Mouse (Mus musculus): ENCODE results near the gene Rgs6. TPM values are rescaled to one million over a fixed set of nuclear protein-coding genes. Genes with fewer than 3 reads are reported as not detected.

Rgs6 gene
- total RNA-seq, 2 experiments from 2014 or later = 1.4 to 2.9 TPM

DNA sequence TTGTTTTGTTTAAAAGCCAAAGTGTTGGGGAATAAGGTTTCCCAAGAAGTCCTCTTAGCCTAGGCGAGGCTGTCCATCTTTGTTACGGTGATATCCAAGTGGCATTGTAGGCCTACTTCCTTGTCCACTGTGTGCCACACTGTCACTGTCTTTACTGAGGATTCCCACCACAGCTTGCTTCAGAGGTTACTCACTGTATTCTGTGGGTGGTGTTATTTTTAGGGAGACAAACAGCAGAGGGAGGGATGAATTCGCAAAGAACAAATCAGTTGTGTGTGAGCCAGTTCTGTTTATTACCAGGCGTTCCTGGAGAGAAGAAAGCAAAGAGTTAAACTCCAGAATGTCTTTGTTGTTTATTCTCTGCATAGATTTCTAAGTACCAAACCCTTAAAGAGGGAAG lies 537.2 kb downstream of the Rgs6 start:
- DNase-seq (ENCODE audit: low spot score in 2 of 2) = no peak

DNA sequence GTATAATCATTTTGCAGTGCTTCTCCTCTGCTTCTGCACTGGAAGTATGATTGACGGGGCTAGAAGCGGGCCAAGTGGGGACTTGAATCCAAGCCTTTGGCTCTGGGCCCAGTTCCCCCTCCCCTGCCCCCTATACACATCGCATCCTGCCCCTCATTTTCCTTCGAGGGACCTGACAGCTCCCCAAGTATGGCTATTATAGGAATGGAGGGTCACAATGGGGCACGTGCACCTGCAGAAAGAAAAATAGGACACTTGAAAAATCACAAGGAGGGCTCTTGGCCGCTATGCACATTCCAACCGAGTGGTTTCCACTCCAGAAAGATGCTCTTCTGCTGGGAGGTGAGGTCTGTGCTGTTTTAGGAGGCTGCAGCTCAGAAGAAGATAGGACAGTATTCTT lies 538.8 kb downstream of the Rgs6 start:
- DNase-seq (ENCODE audit: low spot score in 2 of 2) = no peak

DNA sequence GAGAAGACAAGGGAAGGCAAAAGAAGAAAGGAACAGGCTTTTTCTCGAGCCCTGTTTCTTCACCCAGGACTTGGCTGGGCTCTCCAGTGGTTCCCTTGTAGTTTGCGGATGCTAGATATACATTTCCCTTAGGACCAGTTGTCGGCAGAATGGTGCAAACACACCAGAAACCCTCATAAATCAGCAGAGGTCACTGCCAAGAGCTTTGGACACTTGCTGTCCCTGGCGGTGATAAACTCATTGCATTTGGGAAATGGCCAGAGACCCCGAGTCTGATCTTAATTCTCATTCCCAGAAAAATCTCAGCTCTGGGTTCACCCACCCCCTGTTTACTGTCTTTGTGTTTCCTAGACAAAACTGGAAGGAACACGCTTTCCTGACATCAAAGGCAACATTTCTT lies 539.9 kb downstream of the Rgs6 start:
- no peak for DNase-seq (ENCODE audit: low spot score in 2 of 2)

DNA sequence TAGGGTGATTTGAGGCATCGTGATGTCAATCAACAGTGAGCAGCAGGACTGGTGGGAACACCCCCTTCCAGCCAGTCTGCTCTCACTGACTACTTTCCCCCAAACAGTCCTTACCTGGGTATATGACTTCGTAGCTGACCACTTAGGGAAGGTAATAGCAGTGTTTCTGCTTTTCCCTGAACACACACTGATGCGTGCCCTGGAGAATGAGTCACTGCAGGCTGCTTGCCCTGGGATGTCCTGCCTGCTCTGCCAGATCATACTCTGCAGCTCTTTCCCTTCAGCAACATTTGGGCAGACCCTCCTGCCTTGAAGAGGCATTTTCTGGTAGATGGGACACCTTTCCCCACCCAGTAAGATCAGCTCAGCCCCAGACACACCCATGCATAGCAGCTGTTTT lies 540.5 kb downstream of the Rgs6 start:
- DNase-seq (ENCODE audit: low spot score in 2 of 2) = no peak

DNA sequence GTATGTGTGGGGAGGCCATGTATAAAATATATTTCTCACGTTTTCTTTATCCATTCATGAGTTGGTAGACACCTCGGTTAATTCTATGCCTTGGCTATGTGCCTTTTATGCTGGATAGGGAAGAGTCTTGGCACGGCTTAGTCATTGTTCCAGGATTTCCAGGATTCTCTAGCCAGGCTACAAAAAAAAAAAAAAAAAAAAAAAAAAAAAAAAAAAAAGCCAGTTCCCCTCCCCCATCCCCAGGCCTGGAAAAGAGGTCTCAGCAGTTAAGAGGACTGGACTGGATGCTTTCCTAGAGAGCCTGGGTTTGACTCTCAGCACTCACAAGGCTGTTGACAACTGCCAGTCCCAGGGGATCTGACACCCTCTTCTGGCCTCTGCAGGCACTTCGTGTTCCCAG lies 543.3 kb downstream of the Rgs6 start:
- no peak for DNase-seq (ENCODE audit: low spot score in 2 of 2)

DNA sequence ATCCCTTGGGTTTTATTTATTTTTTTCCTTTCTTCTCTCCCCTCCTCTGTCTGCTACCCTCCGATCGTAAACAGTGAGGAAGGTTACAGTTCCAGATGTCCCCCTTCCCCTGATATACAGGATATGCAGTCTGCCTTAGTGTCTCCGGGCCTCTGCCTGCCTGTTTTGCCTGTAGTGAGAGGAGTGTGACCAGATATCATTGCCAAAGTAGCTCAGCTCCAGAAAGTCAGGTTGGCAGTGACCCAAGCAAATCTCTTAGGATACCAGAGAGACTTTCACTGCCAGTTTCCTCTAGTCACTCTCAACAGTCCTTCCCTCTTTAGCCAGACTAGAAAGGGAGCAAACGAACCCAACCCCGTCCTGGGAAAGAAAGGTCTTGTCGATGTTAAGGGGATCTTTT lies 545.7 kb downstream of the Rgs6 start:
- no peak for DNase-seq (ENCODE audit: low spot score in 2 of 2)

DNA sequence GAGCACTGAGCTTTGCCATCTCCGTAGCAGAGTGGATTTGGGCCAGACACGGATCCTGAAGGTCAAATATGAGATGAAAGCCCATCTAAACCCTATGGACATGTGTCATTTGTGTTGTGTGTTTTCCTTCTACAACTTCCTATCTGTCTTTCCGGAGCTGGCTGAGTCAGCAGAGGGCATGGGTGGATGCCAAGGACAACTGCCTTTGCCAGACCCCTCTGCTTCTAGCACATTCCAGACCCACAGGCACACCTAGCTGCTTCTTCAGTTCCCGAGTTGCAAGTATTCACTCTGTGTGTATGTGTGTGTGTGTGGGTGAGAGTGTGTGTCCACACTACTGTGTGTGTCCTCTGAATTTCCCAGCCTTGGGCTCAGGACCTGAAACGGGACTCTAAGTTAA lies 547.9 kb downstream of the Rgs6 start:
- DNase-seq (ENCODE audit: low spot score in 2 of 2) = no peak

DNA sequence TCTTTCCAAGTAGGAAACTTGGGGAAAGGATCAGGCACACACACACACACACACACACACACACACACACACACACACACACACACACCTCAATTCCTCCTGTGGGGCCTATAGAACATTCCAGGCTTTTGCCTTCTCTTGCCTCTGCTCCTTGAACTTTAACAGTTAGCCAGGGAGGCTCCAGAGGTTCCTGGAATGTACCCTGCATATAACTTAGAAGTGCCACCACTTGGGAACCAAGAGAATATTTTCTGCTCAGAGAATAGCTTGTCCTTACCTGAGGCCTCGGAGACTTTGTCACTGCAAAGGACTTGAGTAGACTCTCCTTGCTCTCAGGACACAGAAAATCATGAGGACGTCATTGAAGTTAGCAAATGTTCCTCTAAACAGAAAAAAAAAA lies 548.4 kb downstream of the Rgs6 start:
- no peak for DNase-seq (ENCODE audit: low spot score in 2 of 2)

DNA sequence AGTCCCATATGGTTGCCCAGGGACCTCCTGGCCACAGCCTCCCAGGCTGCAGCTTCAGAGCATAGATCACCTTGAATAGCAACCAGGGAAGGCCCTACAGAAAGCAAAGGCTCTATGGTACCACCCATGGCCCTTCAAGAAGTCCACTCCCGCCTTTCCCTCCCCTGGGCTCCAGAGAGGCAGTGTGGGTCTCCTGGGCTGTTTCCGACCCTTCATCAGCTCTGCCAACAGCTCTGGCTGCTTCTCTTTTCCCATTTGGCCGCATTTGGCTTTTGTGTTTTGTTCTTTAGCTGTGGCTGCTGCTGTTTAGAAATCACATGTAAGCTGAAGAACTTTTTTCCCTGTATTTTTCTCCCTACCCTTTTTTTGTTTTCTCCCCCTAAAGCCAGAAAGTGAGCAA lies 548.9 kb downstream of the Rgs6 start:
- no peak for DNase-seq (ENCODE audit: low spot score in 2 of 2)

DNA sequence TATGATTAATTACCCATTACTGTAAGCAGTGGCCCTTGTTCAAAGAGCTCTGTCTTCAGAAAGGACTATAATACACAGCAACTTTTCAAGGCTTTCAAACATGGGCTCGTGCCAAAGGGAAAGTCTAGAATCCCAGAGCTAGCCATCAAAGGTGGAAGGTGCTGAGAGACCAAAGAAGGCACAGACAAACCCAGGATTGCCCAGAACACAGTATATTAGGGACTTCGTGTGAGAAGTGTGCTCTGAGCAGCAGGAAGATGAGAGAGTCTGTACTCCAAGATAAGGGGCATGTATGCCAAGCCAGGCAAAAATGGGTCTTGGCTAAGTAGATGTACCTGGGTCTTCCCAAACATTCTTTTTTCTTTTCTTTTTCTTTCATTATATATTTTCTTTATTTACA lies 553.1 kb downstream of the Rgs6 start:
- no peak for DNase-seq (ENCODE audit: low spot score in 2 of 2)

DNA sequence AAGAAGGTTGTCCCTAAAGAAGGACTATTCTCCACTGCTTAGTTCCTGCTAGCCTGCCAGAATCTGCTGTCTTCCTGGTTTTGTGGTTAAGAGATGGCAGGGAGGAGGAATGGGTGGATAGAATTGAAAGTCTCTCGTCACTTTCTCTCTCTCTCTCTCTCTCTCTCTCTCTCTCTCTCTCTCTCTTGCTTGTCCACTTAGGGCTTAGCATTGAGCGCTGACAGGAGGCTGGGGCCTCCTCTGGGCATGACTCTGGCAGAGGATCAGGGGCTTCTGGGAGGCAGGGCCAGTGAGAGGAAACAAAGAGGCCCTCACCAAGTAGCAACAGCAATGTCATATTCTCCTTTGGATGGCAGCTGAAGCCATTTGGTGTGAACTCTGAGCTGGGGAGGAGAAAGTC lies 554.4 kb downstream of the Rgs6 start:
- DNase-seq (ENCODE audit: low spot score in 2 of 2) = no peak

DNA sequence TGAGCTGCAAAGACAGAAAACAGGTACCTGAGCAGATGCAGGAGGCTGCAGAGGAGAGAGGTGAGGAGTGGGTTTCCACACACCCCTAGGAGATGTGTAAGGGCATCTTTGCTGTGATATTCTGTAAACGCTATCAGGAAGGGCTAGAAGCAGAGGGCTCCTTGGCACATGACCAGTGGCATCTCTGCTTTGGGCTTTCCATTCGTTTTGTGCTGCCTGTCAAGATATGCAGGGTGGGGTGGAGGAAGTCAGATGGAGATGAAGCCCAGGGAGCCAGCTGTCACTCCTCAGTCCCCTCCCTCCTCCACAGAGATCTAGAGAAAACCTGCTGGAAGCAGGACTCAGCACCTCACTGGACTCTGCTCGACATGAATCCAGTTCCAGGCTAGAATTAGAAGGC lies 555.0 kb downstream of the Rgs6 start:
- no peak for DNase-seq (ENCODE audit: low spot score in 2 of 2)

DNA sequence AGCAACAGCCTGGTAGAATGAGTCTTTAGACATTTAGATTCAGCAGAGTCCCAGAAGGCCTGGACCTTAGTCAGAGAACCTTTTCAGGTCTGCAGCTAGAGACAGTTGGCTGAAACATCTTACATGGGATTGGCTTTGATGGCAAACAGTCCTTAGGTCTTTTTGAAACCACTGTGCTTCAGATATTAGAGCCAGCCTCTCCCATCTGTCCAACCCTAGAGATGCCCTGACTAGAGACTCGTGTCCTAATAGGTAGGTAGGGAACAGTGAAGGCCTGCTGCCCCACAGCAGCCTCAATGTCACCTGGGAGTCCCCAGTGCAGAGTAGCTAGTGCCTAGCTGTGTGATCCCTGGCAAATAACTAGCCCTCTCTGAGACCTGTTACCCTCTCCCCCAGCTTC lies 555.5 kb downstream of the Rgs6 start:
- no peak for DNase-seq (ENCODE audit: low spot score in 2 of 2)

DNA sequence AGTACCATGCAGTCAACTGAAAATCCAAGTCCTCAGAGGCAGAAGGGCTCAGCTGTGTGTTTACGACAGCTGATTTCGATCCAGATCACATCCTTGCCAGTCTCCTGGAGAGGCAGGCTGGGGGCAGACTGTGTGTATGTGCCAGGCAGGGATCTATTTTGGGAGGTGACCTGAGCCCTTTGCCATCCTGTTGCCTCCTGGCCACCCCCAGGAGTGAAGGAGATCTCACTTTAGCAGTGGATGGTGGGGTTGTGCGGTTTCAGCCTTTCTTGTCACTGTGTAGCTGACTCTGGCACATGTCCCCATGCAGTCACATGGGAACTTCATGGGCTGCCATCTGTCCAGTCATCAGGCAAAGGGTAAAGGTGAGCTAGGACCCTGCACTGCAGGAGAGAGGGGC lies 557.0 kb downstream of the Rgs6 start:
- DNase-seq (ENCODE audit: low spot score in 2 of 2) = no peak

DNA sequence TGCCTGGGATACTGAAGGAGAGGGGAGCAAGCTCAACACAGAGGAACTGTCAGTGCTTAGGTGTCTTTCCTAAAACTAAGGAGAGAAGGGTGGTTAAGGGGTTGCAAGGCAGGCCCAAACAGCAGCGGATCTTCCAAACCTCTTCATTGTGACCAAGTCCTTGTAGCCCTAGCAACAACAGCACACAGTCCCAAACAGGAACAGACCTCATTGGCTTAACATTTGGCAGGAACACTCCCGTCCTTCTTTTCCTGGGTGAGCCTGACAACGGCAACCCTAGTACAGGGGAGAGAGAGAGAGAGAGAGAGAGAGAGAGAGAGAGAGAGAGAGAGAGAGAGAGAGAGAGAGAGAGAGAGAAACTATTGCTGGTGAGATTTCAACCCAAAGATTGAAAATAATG lies 557.8 kb downstream of the Rgs6 start:
- DNase-seq (ENCODE audit: low spot score in 2 of 2) = no peak

DNA sequence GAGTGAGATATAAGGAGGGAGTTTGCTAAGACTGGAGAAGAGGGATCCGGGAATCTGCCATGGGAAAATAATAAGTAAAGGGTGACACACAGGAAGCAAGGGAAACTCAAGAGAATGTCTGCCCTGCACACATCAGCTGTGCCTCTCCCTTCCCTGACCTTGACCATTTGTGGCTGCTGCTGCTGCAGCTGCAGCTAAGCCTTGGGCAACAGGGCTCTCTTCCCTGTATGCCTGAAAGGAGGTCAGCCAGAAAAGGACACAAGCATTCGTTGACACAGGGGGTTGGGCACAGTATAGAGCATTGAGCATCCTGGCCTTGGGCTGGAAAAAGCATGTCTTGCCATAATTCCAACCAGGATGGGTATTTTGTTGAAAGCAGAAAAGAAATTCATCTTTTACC lies 558.8 kb downstream of the Rgs6 start:
- no peak for DNase-seq (ENCODE audit: low spot score in 2 of 2)

DNA sequence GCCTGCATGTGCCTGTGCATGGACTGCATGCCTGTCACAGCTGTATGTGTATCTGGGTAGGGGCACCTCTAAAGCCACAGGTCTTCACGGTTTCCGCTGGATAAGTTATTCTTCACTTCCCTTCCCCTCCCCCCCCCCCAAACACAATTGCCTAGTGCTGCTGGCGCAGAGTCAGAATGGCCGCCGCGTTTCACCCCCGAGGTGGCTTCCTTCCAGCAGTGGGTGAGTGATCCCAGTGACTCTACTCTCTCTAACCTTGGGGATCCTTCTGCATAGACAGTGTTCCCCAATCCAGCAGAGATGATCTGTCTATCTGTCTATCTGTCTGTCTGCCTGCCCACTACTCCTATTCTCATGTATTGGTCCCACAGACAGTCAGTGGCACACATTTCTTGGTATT lies 561.9 kb downstream of the Rgs6 start:
- DNase-seq (ENCODE audit: low spot score in 2 of 2) = peak in 1 of 2 experiments; percentile 18

DNA sequence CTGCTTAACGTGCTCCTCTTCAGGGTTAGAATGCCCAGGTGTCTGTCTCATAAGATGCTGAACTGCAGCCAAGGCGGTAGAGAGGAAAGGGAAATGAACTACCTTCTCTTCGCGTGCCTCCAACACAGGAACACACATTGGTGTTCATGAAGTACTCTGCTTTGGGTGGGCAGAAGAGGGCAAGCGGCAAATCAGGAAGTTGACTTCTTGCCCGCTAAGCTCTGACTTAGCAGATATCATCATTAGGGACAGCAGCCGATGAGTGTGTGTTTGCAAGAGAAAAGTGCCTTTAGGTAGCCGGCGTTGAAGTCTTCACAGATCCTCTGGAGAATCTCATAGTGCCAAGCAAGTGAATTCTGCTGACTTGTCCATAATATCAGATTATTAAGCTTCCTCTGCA lies 562.7 kb downstream of the Rgs6 start:
- DNase-seq (ENCODE audit: low spot score in 2 of 2) = no peak

DNA sequence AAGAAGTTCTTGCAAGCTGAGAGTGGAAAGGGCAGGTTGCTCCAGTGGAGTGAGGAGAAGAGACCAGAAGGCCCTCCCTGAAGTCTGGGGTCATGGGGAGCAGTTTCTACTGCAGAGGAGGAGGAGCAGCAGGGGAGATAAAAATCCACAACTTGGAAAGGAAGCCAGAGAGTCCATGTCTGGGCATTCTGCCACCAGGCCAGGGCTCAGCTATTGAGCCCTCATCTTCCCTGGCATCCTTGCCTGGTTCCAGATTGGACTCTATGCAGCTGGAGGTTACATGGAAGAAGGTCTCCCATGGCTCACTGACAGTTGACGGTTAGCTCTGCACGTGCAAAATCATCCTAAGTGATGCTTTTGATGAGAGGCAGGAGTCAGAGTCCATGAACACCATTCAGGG lies 563.4 kb downstream of the Rgs6 start:
- DNase-seq (ENCODE audit: low spot score in 2 of 2) = no peak

DNA sequence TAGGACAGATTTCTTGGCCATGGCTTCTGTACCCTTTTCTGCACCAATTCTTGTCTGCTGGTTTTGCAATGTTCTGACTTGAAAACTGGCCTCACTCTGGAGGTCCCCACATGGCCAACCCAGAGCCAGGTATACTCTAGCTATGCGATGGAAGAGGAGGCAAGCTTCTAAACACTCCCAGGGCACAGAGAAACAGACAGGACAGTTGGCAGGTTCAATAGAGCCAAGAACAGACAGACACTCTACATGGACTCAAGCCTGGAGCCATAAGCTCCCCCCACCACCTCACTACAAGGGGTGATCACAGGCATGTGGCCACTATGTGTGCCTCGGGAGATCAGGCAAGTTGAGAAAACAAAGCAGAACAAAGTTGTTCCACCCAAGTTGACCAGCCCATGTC lies 572.1 kb downstream of the Rgs6 start:
- no peak for DNase-seq (ENCODE audit: low spot score in 2 of 2)

DNA sequence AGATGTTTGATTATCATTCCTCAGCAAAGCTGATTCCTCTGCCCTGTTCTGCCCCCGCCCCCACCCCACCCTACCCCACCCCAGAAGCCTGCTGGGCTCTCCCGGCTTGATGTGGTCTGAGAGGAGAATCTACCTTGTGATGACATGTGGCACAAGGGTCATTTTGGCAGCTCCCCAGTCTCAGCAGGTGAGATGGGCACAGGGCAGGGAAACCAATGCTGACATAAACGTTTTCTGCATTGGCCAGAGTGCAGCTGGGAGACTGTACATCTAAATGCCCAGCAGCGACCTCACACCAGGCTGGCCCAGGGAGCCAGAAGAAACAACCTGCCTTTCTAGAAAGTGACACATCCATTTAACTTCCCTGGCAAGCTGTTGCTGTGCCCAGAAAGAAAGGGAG lies 572.6 kb downstream of the Rgs6 start:
- DNase-seq (ENCODE audit: low spot score in 2 of 2) = no peak

DNA sequence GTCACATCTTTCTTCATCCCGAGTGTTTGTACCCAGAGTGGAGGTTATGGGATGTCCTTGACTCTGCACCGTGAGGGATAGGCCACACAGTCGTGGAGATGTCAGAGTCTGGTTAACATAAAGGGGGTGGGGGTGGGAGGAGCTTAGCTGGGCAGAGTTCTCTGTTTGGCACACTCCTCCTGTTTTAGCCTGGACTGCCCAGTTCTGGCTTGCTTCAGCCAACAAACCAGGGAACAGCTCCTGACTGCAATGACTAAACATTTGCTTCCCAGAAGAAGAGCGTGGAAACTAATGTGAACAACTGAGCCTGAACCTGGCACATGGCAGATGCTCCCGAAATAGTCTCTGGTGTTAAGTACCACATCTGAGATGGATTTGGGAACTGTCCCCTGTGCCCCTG lies 575.6 kb downstream of the Rgs6 start:
- no peak for DNase-seq (ENCODE audit: low spot score in 2 of 2)

DNA sequence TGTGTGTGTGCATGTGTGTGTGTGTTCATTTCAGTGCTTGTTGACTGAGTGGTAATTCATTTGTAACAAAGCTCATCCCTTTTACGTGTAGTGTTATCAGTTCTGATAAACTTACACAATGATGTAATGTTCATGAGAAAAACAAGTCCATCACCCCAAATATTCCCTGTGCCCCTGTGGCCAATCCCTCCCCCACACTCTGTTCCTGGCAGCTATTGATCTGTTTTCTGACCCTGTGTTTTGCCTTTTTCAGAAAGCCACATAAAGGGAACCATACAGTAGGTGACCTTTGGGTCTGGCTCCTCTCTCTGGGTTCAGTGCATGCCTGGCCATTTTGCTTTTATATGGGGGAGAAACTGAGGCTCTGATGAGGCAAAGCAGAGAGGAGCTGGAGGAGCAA lies 577.0 kb downstream of the Rgs6 start:
- no peak for DNase-seq (ENCODE audit: low spot score in 2 of 2)

DNA sequence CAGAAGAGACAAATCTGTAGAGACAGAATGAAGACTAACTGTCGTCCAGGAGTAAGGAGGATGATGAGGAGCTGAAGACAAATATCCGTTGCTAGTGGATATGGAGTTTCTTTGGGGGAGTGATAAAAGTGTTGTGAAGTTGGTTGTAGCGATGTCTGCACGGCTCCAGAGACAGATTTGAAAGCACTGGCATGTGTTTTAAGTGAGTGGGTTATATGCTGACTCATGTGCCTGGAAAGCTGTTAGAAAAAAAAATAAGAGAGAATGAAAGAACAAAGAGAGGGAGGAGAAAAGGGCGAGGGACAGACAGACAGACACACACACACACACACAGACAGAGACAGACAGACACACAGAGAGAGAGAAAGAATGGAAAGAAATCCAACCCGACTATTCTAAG lies 580.2 kb downstream of the Rgs6 start:
- DNase-seq (ENCODE audit: low spot score in 2 of 2) = no peak
